Mouse (Mus musculus): ENCODE measurements around the gene Ybx1. TPM values are rescaled to one million over a fixed set of nuclear protein-coding genes. Genes with fewer than 3 reads are reported as not detected.
A peak's percentile ranks its signal among the peaks of the same experiment; 100 is the strongest.

The Ybx1 gene
- 156 and 199 TPM in 2 replicates for polyA plus RNA-seq (2012; rRNA removed)

DNA sequence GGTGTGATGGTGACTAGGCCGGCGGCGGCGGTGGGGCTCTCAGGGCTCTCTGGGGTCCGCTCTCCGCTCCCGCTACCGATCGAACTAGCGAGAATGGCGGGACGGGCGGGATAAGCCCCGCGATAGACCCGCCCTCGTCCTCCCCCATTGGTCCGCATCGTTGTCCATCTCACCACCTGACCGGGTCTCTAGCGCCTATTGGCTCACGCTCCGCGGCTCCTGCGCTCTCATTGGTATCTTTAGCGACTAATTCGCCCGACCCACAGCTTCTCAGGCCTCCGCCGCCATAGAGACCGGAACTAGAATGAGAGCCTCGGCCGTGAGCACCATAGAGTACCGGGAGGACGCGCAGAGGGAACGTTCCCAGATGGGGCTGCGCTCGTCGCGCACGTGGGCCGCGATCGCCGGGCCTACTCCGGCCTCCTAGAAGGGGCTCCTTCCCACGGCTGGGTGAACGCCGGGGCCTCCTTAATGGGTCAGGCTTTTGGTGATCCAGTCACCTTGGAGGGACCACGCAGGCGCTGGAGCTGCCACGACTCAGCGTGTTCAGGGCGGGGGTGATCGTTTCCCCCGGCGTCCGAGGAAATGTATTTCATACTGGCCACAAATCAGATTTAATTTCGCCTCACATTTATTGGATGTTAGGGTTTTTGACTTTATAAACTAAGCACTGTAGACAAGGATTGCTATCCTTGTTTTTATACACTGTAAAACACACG is at the start of gene Ybx1:
Gene Ybx1 (minus strand): TSS at position 190 of the 719 bp plus-strand sequence.
- H3K36me3 ChIP-seq (ENCODE audit: control insufficient read depth, insufficient read depth, low read length), result no peaks in the 10 kb centered on the region
- TF ChIP-seq CTCF (IDR thresholded peaks at IDR 0.05; ENCODE audit: borderline replicate concordance, control insufficient read depth, extremely low read depth, insufficient read depth, low read length, poor library complexity) (no peak), POLR2A (IDR thresholded peaks at IDR 0.05; ENCODE audit: control insufficient read depth, extremely low read depth, insufficient read depth, low read length, poor library complexity) (peak; percentile 37; the same call in 1 of the 2 replicates)
- H3K4me3 ChIP-seq (ENCODE audit: control insufficient read depth, insufficient read depth, low read length), result peak within 1 kb of the TSS; percentile 91
- peaks cover 5% of the 10 kb centered on the region for H3K4me1 ChIP-seq (replicated peaks; ENCODE audit: control insufficient read depth, insufficient read depth, low read length)
- under 1% methylated on average over 61 of the region's 61 CpGs for WGBS
- peak; percentile 99 for DNase-seq
- no peaks in the 10 kb centered on the region for H3K27me3 ChIP-seq (ENCODE audit: control insufficient read depth, insufficient read depth, low read length)
- no peak within 1 kb of the TSS for H3K27ac ChIP-seq (ENCODE audit: control insufficient read depth, insufficient read depth, low read length)

GRCm38 (mm10) chr4:119338861-119339361 is 44.5 kb upstream of the Ybx1 start:
- Histone ChIP-seq H3K27me3 (ENCODE audit: control insufficient read depth, insufficient read depth, low read length) (no peaks in the 10 kb centered on the region), H3K27ac (ENCODE audit: control insufficient read depth, insufficient read depth, low read length) (no peak overlapping the region), H3K36me3 (ENCODE audit: control insufficient read depth, insufficient read depth, low read length) (no peaks in the 10 kb centered on the region), H3K4me1 (replicated peaks; ENCODE audit: control insufficient read depth, insufficient read depth, low read length) (no peaks in the 10 kb centered on the region), H3K4me3 (ENCODE audit: control insufficient read depth, insufficient read depth, low read length) (no peak overlapping the region)
- TF ChIP-seq CTCF (IDR thresholded peaks at IDR 0.05; ENCODE audit: borderline replicate concordance, control insufficient read depth, extremely low read depth, insufficient read depth, low read length, poor library complexity), result peak; percentile 47; the same call in 1 of the 2 replicates
- no peak for TF ChIP-seq POLR2A (IDR thresholded peaks at IDR 0.05; ENCODE audit: control insufficient read depth, extremely low read depth, insufficient read depth, low read length, poor library complexity)
- peak; percentile 44 for DNase-seq
- WGBS, result 19% methylated on average over 10 of the region's 10 CpGs

DNA sequence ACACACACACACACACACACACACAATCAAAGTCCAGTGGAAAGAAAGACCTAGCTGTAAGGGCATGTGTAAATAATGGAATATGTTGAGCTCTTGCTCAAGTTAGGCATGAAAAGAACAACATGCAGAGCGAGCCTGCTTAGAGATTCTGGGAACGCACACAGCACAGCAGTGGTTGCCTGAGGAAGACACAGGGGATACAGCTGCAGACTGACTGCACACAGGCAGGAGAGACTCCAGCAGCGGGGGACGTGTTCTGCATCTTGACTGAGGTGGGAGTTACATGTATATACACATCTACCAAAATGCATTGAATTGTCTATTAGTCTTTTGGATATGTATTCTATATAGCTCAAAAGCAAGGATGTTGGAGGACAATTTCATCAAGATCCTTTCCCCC is 44.0 kb upstream of the Ybx1 start:
- TF ChIP-seq CTCF (IDR thresholded peaks at IDR 0.05; ENCODE audit: borderline replicate concordance, control insufficient read depth, extremely low read depth, insufficient read depth, low read length, poor library complexity) (no peak), POLR2A (IDR thresholded peaks at IDR 0.05; ENCODE audit: control insufficient read depth, extremely low read depth, insufficient read depth, low read length, poor library complexity) (no peak)
- no peaks in the 10 kb centered on the region for H3K4me1 ChIP-seq (replicated peaks; ENCODE audit: control insufficient read depth, insufficient read depth, low read length)
- H3K36me3 ChIP-seq (ENCODE audit: control insufficient read depth, insufficient read depth, low read length), result no peaks in the 10 kb centered on the region
- no peaks in the 10 kb centered on the region for H3K27me3 ChIP-seq (ENCODE audit: control insufficient read depth, insufficient read depth, low read length)
- H3K27ac ChIP-seq (ENCODE audit: control insufficient read depth, insufficient read depth, low read length), result no peak overlapping the region
- no peak overlapping the region for H3K4me3 ChIP-seq (ENCODE audit: control insufficient read depth, insufficient read depth, low read length)
- no peak for DNase-seq
- 91% methylated on average over 4 of the region's 4 CpGs for WGBS

DNA sequence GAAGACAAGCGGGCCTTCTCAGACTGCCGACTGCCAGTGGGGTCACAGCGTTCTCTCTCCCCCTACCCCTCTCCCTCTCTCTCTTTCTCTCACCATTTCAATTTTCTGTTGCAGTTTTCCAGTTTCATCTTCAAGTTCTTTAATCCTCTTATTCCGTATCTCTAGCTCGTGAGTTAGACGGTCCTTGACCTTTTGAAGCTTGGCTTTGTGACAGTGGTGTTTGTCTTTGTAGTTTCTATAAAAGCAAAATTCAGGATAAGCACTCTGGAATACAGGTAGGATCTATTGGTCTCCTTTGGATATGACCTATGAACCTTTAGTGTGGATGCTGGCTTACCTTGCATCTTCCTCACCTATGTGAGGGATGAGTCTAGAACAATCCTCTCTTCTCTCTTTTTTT is 39.1 kb upstream of the Ybx1 start:
- Histone ChIP-seq H3K36me3 (ENCODE audit: control insufficient read depth, insufficient read depth, low read length) (no peaks in the 10 kb centered on the region), H3K4me1 (replicated peaks; ENCODE audit: control insufficient read depth, insufficient read depth, low read length) (no peaks in the 10 kb centered on the region), H3K27ac (ENCODE audit: control insufficient read depth, insufficient read depth, low read length) (no peak overlapping the region), H3K4me3 (ENCODE audit: control insufficient read depth, insufficient read depth, low read length) (no peak overlapping the region), H3K27me3 (ENCODE audit: control insufficient read depth, insufficient read depth, low read length) (no peaks in the 10 kb centered on the region)
- DNase-seq, result no peak
- WGBS, result 92% methylated on average over 6 of the region's 6 CpGs
- TF ChIP-seq CTCF (IDR thresholded peaks at IDR 0.05; ENCODE audit: borderline replicate concordance, control insufficient read depth, extremely low read depth, insufficient read depth, low read length, poor library complexity) (no peak), POLR2A (IDR thresholded peaks at IDR 0.05; ENCODE audit: control insufficient read depth, extremely low read depth, insufficient read depth, low read length, poor library complexity) (no peak)

DNA sequence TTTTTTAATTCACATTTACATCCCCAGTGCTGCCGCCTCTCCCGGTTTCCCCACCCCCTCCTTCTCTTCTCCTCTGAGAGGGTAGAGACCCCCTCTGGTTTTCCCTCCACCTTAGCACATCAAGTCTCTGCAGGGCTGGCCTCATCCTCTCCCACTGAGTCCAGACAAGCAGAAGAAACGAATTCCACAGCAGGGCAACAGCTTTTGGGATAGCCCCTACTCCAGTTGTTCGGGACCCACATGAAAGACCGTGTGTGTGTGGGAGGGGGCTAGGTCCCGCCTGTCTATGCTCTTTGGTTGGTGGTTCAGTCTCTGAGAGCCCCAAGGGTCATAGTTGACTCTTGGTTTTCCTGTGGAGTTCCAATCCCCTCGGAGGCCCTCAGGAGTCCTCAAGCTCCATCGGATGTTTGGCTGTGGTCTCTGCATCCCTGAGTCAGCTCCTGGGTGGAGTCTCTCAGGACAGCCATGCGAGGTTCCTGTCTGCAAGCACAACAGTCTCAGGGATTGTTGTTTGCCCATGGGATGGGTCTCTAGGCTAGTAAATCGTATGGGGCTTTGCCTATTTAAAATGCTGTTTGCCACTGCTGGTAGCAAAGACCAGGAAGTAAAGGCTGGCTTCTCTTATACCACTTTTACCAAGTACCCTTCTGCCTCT is 26.6 kb upstream of the Ybx1 start:
- Histone ChIP-seq H3K27me3 (ENCODE audit: control insufficient read depth, insufficient read depth, low read length) (no peaks in the 10 kb centered on the region), H3K4me3 (ENCODE audit: control insufficient read depth, insufficient read depth, low read length) (no peak overlapping the region), H3K4me1 (replicated peaks; ENCODE audit: control insufficient read depth, insufficient read depth, low read length) (peaks cover 11% of the 10 kb centered on the region), H3K27ac (ENCODE audit: control insufficient read depth, insufficient read depth, low read length) (peak overlapping the region; percentile 36; the same call in 1 of the 2 replicates), H3K36me3 (ENCODE audit: control insufficient read depth, insufficient read depth, low read length) (peaks cover under 1% of the 10 kb centered on the region)
- WGBS, result 53% methylated on average over 10 of the region's 10 CpGs
- peak; percentile 8 for DNase-seq
- TF ChIP-seq CTCF (IDR thresholded peaks at IDR 0.05; ENCODE audit: borderline replicate concordance, control insufficient read depth, extremely low read depth, insufficient read depth, low read length, poor library complexity), result no peak
- no peak for TF ChIP-seq POLR2A (IDR thresholded peaks at IDR 0.05; ENCODE audit: control insufficient read depth, extremely low read depth, insufficient read depth, low read length, poor library complexity)

DNA sequence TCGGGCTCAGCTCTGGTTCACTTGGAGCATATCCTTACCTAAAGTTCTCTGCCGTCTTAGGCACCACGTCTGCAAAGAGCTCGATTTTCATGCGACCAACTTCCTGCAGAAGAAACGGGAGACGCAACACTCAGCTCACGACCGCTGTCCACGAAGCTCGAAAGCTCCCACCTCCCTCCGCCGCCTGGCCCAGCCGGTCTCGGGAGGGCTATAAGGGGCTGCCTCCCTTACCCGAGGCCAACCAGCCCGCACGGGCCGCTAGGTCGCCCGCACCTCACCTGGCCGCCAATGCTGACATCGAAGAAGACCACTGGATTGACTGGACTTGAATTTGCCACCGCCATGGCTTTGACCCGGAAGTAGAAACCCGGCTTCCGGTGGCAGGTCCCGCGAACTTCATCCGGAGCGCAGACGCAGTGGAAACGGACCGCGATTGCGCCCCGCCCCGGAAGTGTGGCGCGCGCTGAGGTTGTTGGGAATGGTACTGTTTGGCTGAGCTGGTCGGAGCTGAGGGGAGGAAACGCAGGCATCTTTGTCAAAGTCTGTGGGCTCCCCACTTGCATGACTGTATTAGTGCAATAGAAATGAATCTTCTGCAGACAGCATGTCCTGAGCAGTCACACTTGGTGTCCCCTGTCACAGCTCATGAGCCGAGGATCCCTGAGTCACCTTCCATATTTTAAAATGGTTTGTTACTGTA is 25.9 kb upstream of the Ybx1 start, which contains the start of gene Ppih:
Gene Ppih (minus strand): TSS at position 416 of the 700 bp plus-strand sequence.
- H3K36me3 ChIP-seq (ENCODE audit: control insufficient read depth, insufficient read depth, low read length), result peaks cover 8% of the 10 kb centered on the region
- H3K4me1 ChIP-seq (replicated peaks; ENCODE audit: control insufficient read depth, insufficient read depth, low read length), result peaks cover 11% of the 10 kb centered on the region
- H3K27ac ChIP-seq (ENCODE audit: control insufficient read depth, insufficient read depth, low read length), result peak within 1 kb of the TSS; percentile 36; the same call in 1 of the 2 replicates
- under 1% methylated on average over 44 of the region's 44 CpGs for WGBS
- TF ChIP-seq POLR2A (IDR thresholded peaks at IDR 0.05; ENCODE audit: control insufficient read depth, extremely low read depth, insufficient read depth, low read length, poor library complexity) (peak; percentile 51), CTCF (IDR thresholded peaks at IDR 0.05; ENCODE audit: borderline replicate concordance, control insufficient read depth, extremely low read depth, insufficient read depth, low read length, poor library complexity) (0 out of 2 replicates have a peak, but pooled peaks have one; percentile 17)
- H3K27me3 ChIP-seq (ENCODE audit: control insufficient read depth, insufficient read depth, low read length), result no peaks in the 10 kb centered on the region
- DNase-seq, result peak; percentile 97
- peak within 1 kb of the TSS; percentile 79 for H3K4me3 ChIP-seq (ENCODE audit: control insufficient read depth, insufficient read depth, low read length)

All from thymus, adult 2 months (tissue).